Mouse (Mus musculus): ENCODE data around the gene Cd302.

Cd302 gene

GRCm38 (mm10) chr2:60252782-60253181 lies 31.5 kb downstream of the Cd302 start:
- no peak for DNase-seq

- DNase-seq, result no peak
These were observed 49.8 kb downstream of the Cd302 start for GRCm38 (mm10) chr2:60234506-60234905.

- DNase-seq, result no peak
These were observed 51.1 kb downstream of the Cd302 start for GRCm38 (mm10) chr2:60233147-60233546.

GRCm38 (mm10) chr2:60230361-60230760 lies 53.9 kb downstream of the Cd302 start:
- DNase-seq, result no peak

- DNase-seq, result no peak
These were observed 55.8 kb downstream of the Cd302 start for GRCm38 (mm10) chr2:60228470-60228869.

- no peak for DNase-seq
These were observed 60.8 kb downstream of the Cd302 start for GRCm38 (mm10) chr2:60223489-60223888.

GRCm38 (mm10) chr2:60221954-60222353 lies 62.3 kb downstream of the Cd302 start:
- DNase-seq, result no peak

GRCm38 (mm10) chr2:60221236-60221635 lies 63.1 kb downstream of the Cd302 start:
- DNase-seq, result no peak

GRCm38 (mm10) chr2:60217620-60218019 lies 66.7 kb downstream of the Cd302 start:
- DNase-seq, result no peak

GRCm38 (mm10) chr2:60216547-60217153 lies 67.6 kb downstream of the Cd302 start:
- peak; percentile 30 for DNase-seq

- DNase-seq, result no peak
These were observed 69.6 kb downstream of the Cd302 start for GRCm38 (mm10) chr2:60214683-60215082.

- no peak for DNase-seq
These were observed 71.8 kb downstream of the Cd302 start for GRCm38 (mm10) chr2:60212488-60212887.

- no peak for DNase-seq
These were observed 73.5 kb downstream of the Cd302 start for GRCm38 (mm10) chr2:60210821-60211220.

GRCm38 (mm10) chr2:60209703-60210651 lies 74.3 kb downstream of the Cd302 start, which contains the start of the genes Baz2b and March7:
TSS of gene Baz2b (minus strand) at chr2:60209839.
TSS of gene March7 (plus strand) at chr2:60209887.
- DNase-seq, result peak; percentile 82

GRCm38 (mm10) chr2:60209122-60209611 lies 75.1 kb downstream of the Cd302 start:
- peak; percentile 51 for DNase-seq

- DNase-seq, result no peak
These were observed 78.5 kb downstream of the Cd302 start for GRCm38 (mm10) chr2:60205795-60206194.

- no peak for DNase-seq
These were observed 80.1 kb downstream of the Cd302 start for GRCm38 (mm10) chr2:60204162-60204561.

GRCm38 (mm10) chr2:60203733-60204132 lies 80.6 kb downstream of the Cd302 start:
- no peak for DNase-seq

GRCm38 (mm10) chr2:60202900-60203530 lies 81.3 kb downstream of the Cd302 start:
- no peak for DNase-seq

Data from lung, postnatal 36 days (tissue).